Mouse (Mus musculus): ENCODE measurements at regions not wholly inside any gene's neighbourhood (a gene's known extent, or its start where the extent isn't known, plus 50 kb on each side); places are given as distances from the start of the nearest gene placed in this dataset.

- no peak for DNase-seq (ENCODE audit: low read depth)
- TF ChIP-seq POLR2A (IDR thresholded peaks at IDR 0.05; ENCODE audit: borderline replicate concordance, extremely low read depth, insufficient read depth, insufficient read length, poor library complexity, severe bottlenecking), result no peak
- no peak for TF ChIP-seq CTCF (IDR thresholded peaks at IDR 0.05; ENCODE audit: borderline replicate concordance, extremely low read depth, insufficient read depth, insufficient read length)
Observed at GRCm38 (mm10) chr14:66441825-66442224, 432.8 kb upstream of the Gulo start.

DNA sequence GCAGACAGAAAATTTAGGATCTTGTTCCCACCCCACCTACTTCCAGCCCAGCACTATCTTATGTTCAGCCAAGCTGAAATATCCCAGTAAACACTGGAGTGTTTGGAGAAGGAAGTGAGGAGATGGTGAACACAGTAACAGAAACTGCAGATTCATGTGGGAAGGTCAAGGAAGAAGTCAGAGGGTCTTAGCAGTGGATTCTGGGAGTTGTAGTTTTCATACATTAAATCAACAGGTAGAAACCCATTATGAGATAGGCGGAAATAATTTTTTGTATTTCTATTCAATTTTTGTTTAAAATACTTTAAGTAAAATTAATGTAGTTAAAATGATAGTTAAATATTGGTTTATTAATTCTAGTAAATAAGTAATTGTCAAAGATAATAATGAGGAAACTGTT is 429.6 kb upstream of the Gulo start:
- no peak for DNase-seq (ENCODE audit: low read depth)
- no peak for TF ChIP-seq POLR2A (IDR thresholded peaks at IDR 0.05; ENCODE audit: borderline replicate concordance, extremely low read depth, insufficient read depth, insufficient read length, poor library complexity, severe bottlenecking)
- TF ChIP-seq CTCF (IDR thresholded peaks at IDR 0.05; ENCODE audit: borderline replicate concordance, extremely low read depth, insufficient read depth, insufficient read length), result no peak

DNA sequence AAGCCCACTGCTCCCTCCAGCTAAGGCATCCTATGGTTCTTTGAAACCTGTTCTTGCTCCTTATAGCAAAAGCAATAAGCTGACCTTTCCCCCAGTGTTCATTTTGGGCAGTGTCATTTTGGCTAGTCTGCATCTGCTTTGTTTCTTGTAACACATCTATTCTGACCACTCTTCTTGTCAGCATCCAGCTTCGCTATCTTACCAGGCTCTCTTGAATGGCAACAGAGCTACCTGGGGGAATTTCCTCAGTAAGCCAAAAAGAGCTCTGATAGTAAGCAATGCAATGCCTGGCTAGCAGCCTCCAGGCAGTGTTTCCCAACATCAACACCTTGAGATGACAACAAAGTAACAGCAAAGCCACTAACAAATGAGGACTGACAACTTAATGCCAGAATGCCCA is 429.0 kb upstream of the Gulo start:
- TF ChIP-seq POLR2A (IDR thresholded peaks at IDR 0.05; ENCODE audit: borderline replicate concordance, extremely low read depth, insufficient read depth, insufficient read length, poor library complexity, severe bottlenecking) (no peak), CTCF (IDR thresholded peaks at IDR 0.05; ENCODE audit: borderline replicate concordance, extremely low read depth, insufficient read depth, insufficient read length) (no peak)
- no peak for DNase-seq (ENCODE audit: low read depth)

DNA sequence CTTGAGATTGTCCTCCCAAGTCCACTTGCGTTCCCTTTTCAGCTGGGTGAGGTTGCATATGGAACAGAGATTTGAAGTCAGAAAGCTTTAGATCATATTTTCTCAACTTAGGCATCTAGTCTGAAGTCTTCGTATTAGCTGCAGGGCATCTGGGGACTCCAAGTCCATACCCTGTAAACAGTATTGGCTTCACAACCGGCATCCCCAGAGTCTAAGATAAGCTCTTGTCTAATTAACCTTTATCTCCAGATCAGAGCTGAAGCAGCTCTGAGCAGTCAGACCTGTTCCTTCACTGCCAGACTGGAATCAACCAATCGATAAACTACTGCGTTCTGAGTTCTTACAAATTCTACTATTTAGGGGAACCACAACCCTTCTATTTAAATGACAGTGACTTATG is 422.6 kb upstream of the Gulo start:
- TF ChIP-seq POLR2A (IDR thresholded peaks at IDR 0.05; ENCODE audit: borderline replicate concordance, extremely low read depth, insufficient read depth, insufficient read length, poor library complexity, severe bottlenecking), result no peak
- no peak for TF ChIP-seq CTCF (IDR thresholded peaks at IDR 0.05; ENCODE audit: borderline replicate concordance, extremely low read depth, insufficient read depth, insufficient read length)
- no peak for DNase-seq (ENCODE audit: low read depth)

DNA sequence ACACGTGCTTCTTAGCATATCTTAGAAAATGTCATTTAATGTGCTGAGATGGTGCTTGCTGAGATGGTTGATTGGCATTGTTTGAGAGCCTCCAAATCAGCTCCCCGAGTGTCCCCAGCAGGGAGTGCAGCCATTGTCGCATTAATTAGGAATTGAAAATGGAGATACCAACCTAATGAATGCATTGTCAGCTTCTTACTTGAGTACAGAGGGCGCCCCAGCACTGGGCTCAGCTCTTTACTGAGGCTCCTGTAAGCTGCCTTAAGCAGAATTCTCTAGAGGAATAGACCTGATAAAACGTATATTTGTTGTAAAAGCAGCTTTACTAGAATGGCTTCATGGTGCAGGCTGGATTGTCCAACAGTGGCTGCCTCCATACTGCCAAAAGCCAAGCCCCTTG is 415.1 kb upstream of the Gulo start:
- peak; percentile 88 for DNase-seq (ENCODE audit: low read depth)
- no peak for TF ChIP-seq POLR2A (IDR thresholded peaks at IDR 0.05; ENCODE audit: borderline replicate concordance, extremely low read depth, insufficient read depth, insufficient read length, poor library complexity, severe bottlenecking)
- peak; percentile 44; the same call in 1 of the 2 replicates for TF ChIP-seq CTCF (IDR thresholded peaks at IDR 0.05; ENCODE audit: borderline replicate concordance, extremely low read depth, insufficient read depth, insufficient read length)
